Mouse (Mus musculus) lung, postnatal 0 days (tissue): ENCODE data around the gene Hacd4.
A peak's percentile ranks its signal among the peaks of the same experiment; 100 is the strongest.

Experiments used
- CTCF ChIP-seq: IDR thresholded peaks from 2 replicates; pipeline ENCODE4 v1.5.1; 2016; ENCODE audit warnings: antibody characterized with exemption, mild to moderate bottlenecking
- EP300 ChIP-seq: IDR thresholded peaks from 2 replicates; pipeline ENCODE4 v1.6.1; 2016; ENCODE audit warnings: antibody characterized with exemption, mild to moderate bottlenecking, control low read depth

- TF ChIP-seq EP300 (0 out of 2 replicates have a peak, but pooled peaks have one; percentile 49), CTCF (no peak)
Measured at GRCm38 (mm10) chr4:88476511-88477210, 37.9 kb upstream of the Hacd4 start.
